Mouse (Mus musculus) T-cell, adult 2 months (primary cell): ENCODE measurements around the gene Zc3hav1.
A peak's percentile ranks its signal among the peaks of the same experiment; 100 is the strongest.
"Not testable (repeated sequence)": the region's sequence is repeated elsewhere in the genome, so short reads cannot be mapped to it uniquely, and the experiment has no call there.

Experiments used
- DNase-seq: peaks from one replicate; pipeline ENCODE4 v3.0.0; 2022; ENCODE audit warnings: low spot score

The Zc3hav1 gene

DNA sequence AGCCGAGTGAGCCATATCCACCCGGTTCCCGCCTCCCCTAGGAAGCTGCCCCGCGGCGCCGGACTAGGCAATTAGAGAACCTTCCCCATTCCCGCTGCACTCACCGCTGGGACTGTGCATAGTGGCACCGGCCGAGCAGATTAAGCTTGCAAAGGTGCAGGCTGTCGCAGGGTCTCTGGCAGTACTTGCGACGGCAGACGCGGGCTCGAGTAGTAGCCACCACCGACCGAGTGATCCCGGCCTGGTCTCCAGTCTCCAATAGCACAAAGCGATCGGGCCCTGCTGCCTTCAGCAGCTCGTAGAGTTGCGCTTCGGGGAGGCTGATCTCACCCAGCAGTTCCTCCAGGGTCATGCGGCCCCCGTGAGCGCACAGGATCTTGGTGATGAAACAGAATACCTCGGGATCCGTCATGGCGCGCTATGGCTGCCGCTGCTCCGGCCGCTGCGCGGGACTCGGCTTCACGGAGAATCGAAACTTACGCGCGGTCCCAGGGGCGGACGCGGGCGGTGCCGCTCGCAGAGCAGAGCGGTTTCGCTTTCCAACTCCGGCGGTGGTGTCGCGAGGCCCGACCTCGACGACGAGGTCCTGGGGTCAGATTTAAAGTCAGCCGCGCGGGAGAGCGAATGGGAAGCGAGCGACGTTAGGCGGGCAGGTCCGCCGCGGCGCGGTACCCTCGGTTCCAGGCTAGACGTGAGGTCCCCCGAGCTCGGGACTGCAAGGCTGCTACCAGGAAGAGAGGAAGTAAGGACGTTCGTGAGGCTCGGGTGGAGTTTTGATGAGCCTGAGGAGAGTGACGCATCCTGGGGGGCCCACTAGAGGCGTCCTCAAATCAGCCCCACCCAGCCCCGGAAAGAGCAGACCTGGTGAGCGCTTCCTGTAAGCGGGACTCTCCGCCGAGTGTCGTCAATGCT is at the start of gene Zc3hav1:
TSS of gene Zc3hav1 (minus strand) at position 793 of the 912 bp plus-strand sequence.
- DNase-seq, result peak; percentile 97

DNA sequence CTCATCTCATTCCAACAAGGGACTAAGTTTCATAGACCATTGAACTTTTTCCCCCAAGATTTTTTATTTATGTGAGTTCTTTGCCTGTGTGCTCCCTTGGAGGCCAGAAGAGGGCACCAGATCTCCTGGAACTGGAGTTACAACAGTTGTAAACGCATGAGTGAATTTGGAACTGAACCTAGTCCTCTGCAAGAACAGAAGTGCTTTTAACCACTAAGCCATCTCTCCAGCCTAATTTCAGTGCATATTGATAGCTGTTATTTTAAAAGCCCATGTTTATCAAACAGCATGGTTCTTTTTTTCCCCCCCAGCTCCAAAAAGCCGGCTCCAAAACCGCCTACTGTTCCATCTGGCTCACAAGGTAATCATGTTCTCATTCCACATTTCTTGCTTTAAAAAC is 35.3 kb upstream of the Zc3hav1 start:
- DNase-seq, result peak; percentile 42

DNA sequence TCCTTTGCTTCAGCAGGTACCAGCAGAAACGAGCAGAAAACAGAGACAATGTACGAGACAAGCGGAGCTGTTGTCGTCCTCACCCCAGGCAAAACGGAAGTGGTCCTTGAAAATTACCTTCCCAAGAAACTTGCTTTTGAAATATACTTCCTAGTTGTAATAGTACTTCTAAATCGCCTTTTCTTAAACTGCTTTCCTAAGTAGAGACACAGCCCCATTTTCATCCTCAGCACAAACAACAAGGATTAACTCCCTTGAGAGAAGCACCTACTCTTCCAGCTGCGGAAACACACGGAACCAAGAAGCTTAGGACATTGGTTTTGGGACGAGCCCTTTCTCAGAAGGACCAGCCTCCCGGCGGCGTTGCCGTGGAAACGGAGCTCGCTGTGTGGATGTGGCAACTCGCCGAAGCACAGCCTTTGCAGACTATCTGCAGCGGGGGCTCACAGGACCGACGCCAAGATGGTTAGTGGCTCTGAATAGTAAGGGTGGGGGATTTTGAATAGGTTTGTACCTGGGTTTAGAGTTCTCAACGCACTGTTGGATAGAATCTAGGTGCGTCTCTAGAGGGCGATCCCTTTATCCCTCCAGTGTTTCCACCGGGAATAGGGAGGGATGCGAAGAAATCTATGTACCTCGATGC is 26.8 kb upstream of the Zc3hav1 start, which contains the start of gene Ttc26:
TSS of gene Ttc26 (plus strand) at position 341 of the 643 bp plus-strand sequence.
- peak; percentile 85 for DNase-seq

DNA sequence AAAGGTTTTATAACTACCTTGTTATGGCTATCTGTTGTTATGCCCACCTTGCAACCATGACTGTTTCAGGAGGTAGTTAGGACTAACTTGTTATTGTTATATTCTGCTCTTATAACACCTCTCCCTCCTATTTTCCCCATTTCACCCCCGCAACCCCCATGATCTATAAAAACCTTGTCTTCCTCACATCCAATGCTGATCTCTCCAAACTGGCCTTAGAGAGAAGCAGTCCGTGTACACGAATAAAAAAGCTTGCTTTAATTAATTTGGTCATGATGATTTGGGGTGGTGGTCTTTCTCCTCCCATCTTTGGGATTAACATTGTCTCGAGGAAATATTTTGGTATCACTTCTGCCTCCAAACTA is 26.3 kb upstream of the Zc3hav1 start:
- DNase-seq, result no peak

DNA sequence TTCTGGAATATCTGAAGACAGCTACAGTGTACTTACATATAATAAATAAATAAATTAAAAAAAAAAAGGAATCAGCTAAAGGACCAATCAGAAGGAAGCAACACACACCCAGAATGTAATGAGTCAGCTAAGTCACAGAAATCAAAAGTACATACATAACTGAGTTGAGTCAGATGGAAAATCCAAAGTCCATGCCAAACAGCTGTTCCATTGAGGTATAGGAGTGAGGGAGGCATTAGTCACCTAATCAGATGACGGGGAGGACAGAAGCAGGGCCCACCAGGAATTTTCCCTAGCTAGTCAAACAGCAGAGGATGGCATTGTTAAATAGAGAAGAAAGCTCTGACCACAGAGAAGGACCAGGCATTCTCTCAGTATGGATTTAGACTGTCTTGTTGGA is 19.9 kb upstream of the Zc3hav1 start:
- no peak for DNase-seq

DNA sequence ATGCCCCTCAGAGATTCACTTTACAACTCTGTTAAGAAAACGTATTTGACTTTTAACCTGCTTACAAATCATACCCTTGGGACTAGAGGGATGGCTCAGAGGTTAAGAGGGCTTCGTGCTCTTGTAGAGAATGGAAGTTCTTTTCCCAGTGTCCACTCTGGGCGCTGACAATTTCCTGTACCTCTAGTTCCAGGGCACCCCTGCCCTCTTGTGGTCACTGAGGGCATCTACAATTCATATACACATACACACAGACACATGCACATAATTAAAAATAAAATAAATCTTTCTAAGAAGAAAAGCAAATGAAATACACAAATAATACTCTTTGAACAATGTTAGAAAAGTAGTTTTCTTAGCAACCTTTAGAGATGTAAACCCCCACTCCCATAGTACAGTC is 15.5 kb upstream of the Zc3hav1 start:
- no peak for DNase-seq

DNA sequence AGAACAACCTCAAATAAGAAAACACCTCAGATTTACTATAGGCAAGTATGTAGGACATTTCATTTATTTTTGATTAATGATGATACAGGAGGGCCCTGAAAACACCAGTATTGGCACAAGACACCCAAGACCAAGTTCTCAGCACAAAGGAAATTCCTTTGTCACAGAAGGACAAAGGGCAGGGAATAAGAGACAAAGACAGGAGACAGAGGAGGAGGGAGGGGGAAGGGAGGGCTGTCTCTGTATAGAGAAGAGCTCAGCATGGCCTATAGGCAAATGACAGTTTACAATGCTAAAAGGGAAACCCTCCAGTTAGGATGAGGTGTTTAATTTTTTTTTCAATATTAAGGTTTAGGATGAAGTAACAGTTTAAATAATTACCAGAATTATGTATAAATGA is 9.7 kb upstream of the Zc3hav1 start:
- DNase-seq, result no peak

DNA sequence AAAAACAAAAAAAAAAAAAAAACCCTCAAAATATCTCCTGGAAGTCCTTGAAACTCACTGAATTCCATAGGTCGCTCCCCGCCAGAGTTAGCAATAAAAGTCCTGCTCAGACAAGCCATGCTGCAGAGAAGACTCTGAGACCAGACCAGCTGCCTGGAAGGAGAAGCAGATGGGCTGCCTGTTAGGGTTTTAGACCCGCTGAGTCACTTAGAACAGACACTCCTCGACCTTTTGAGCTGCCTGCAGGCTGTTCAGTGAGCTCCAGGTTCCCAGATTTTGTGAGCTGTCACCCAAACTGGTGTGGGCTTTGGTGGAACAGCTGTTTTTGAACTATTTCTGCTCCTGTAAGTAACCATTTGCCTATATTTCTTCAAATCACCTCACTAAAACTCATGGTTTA is 9.0 kb upstream of the Zc3hav1 start:
- no peak for DNase-seq

DNA sequence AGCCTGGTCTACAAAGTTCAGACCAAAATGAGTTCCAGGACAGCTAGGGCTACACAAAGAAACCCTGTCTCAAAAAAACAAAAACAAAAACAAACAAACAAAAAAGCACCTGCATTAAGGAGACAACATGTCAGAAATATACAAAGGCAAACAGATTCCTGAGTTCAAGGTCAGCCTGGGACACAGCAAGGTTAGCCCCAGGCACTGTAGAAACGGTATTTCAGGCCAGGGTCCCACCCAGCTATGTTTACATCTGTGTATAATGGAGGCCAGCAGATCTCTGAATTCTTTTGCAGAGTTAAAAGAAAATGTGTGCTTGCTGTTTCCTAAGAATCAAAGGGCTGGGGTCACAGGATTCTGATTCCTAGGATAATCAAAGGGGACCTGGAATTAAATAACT is 7.5 kb upstream of the Zc3hav1 start:
- no peak for DNase-seq

DNA sequence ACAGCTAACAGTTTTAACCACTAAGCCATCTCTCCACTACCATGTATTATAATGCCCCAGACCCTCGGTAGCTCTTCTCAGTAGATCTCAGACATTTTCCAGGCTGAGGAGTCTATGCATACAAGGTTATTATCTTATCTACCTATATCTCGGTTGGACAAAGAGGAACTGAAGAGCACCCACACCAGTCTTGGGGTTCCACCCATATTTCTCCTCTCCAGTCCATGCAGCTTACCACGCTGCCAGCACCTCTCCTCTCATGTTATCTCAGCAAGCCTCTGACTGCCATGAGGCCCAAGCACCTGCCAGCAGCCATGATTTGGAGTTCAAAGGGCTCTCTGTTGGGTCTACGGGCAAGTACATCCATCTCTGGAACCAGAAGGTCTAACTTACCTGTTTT is 6.7 kb upstream of the Zc3hav1 start:
- DNase-seq, result no peak

DNA sequence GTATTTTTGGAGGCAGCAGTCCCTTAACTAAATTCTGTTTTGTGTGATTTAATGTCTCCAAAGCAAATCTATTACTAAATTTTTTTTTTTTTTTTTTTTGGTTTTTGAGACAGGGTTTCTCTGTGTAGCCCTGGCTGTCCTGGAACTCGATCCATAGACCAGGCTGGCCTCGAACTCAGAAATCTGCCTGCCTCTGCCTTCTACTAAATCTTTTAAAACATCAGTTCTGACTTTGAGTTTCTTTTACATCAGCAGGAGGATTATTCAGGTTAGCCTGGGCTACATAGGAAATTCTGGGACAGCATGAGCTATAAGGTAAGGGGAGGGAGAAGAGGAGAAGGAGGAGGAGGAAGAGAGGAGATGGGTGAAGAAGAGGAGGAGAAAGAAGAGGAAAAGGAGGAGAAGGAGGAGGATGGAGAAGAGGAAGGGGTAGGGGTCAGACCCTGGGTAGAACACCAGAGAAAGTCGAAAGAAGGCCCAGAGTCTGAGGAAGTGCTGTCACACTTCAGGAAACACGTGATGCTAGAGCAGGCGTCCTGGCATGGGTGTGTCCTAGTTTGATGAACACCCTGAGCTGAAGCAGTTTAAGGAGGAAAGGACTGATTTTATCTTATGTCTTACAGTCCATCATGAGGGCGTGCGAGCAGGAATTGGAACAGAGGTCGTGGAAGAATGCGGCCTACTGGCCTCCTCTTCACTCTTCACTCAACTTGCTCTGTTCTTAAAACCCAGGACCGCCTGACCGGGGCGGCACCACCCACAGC is 5.5 kb upstream of the Zc3hav1 start:
- peak; percentile 77 for DNase-seq

DNA sequence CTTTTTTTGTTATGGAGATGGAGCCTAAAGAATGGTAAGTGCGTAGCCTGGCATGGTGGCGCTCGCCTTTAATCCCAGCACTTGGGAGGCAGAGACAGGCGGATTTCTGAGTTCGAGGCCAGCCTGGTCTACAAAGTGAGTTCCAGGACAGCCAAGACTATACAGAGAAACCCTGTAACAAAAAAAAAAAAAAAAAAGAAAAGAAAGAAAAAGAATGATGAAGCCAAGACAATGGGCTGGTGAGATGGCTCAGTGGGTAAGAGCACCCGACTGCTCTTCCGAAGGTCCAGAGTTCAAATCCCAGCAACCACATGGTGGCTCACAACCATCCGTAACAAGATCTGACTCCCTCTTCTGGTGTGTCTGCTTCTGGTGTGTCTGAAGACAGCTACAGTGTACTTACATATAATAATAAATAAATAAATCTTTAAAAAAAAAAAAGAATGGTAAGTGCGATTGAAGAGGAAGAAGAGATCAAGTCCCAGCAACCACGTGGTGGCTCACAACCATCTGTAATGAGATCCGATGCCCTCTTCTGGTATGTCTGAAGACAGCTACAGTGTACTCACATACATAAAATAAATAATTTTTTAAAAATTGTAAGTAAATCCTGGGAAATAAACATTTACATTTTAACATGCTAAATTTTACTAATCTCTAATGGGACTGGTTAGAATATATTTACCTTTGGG is 4.8 kb upstream of the Zc3hav1 start:
- not testable (repeated sequence) for DNase-seq

DNA sequence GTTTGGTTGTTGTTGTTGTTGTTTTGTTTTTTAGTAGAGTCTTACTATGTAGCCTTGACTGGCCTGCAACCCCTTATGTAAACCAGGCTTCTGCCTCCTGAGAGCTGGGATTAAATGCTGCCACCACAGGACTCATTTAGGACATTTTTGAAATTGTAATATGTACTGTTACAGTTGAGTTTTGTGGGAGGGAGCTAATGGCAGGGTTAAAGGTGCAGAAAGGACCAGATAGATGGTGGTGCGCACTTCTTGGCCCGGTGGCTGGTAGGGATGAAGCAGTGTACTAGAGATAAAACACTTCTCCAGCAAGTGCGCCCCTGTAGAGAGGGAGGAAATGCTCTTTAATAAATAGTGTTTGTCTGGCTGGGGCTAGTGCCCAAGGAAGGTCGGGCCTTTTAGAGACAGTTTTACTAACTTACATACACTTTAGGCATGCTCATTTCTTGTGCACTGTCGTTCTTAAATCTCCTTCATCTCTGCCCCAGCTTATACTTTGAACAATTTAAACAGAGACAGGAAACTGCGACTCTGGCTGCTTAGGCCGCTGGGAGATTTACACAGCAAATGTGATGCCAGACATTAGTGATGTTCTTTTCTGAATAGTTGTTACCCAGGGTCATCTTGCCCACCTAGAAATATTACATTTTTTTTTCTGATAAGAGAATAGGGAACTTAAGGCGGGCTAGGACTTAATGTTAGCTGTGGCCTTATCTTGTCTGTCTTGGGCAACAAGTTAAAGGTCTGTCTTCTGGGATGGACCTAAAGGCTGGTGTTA is 4.0 kb upstream of the Zc3hav1 start:
- no peak for DNase-seq

DNA sequence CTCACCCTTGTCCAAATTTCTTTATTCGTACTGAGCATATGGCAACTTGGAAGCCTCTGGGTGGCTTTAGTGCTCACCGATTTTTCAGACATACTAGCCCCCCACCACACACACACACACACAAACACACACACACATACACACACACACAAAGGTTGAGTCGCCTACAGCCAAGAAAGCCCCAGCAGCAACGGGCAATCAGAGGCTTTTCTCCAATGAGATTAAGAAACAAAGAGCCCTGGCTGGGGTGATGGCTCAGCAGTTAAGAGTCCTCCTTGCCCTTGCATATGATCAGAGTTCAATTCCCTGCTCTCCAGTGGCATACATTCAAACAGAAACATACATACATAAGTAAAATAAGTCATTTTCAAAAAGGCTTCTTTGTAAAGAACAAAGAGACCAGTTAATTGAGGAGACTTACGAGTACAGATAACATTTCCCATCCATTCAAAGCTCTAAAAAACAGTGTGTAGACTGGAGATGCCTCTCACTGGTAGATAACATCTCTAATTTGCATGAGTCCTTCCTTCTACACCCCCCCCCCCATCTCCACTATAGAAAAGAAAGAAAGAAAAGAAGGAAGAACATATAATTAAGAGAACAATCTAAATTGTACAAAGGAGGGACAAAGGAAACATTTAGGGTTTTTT is 3.3 kb upstream of the Zc3hav1 start:
- DNase-seq, result no peak

DNA sequence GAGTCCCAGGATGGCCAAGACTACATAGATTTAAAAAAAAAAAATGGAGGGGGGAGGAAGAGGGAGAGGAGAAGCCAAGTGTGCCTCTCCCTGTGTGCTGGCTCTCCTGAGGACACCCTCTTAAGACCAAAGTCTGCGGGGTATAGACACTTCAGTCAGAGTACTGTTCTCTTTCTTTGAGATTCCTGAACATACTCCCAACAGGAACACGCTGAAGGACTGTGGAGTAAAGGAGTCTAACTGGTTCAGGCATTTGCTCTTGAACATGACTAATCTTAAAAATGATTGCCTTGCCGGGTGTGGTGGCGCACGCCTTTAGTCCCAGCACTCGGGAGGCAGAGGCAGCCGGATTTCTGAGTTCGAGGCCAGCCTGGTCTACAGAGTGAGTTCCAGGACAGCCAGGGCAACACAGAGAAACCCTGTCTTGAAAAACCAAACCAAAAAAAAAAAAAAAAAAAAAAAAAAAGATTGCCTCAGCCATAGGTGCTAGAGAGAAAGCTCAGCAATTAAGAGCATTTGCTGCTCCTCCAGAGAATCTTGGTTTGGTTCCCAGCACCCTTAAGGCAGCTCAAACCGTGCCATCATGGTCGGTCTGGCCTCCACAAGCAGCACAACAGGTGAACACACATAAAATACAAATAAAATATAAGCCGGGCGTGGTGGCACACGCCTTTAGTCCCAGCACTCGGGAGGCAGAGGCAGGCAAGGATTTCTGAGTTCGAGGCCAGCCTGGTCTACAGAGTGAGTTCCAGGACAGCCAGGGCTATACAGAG is 2.4 kb upstream of the Zc3hav1 start:
- not testable (repeated sequence) for DNase-seq

DNA sequence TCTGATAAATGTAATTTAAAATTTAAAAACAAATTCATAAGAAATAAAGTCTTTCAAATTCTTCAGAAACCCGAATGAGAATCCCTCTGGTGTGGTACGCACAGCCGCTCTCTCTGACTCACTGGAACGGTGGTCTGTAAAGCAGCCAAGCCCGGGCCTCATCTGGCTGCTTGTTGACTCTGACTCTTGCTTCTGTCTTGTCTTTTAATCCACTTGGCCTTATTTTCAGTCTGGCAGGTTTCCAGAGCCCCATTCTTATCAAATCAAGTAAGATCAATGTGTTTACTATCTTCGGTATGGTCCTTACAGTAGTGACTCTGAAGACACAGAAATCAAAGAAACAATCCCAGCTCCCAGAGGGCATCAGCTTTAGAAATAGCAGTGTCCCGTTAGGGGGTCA is 1.5 kb upstream of the Zc3hav1 start:
- no peak for DNase-seq

DNA sequence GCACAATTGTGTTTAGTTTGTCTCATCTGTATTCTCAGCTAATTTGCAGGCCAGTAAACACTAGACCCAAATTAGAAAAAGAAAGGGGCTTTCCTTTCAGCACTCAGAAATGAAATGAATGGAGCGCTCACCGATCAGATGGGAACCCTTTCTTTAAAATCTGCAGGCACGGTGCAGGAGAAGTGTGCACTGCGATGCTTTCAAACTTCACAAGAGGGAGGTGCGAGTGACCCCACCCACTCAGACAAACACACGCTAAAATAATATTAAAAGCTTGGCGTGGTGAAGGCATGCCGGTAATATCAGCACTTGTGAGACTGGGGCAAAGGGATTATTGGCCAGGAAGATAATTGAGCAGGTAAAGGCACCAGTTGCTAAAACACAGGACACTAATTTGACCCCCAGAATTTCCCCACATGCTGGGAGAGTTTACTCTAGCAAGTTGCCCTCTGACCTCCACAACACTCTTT is 986 bp upstream of the Zc3hav1 start:
- no peak for DNase-seq

DNA sequence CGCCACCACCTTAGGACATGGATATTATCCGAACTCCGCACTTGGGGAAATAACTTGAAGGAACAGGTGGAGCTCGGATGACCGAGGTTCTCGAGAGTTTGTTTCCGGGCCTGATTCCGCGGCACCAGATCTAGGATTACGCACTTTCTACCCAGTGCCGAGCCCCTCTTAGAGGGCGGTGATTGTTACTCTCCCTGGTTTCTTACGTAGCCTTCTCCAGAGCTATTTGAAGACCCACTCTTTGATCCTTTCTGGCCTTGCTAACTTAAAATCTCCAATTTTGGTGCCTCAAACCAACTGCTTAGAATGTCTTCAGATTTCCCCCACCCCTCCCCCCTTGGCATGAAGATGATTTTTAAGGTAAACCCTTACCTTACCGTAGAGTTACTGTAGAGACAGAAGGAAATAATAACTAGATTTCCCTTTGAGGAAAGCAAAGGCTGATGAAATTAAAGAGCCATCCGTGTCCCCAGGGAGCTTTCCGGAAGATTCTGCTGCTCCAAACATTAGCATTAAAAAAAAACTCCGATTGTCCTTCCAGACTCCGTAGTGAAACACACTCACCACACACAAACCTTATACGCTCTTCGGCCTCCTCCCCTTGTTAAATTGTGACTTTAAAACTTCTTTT is 435 bp upstream of the Zc3hav1 start:
- no peak for DNase-seq

DNA sequence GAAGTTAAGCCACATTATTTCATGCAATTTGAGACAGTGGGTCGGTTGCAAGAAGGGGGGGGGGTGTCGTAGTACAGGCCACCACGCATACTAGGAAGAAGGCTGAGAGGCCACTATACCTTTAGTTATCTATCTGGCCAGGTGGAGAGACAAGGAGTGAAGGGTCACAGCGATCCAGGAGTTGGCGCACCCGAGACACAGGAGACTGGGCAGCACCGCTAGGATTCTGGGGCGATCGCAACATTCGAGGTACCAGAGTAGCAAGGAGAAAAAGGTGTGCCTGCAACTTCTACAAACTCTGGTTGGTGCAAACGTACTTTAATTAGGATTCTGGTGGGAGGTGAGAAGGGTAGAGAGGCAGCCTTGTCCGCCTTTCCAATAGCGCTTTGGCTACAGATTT is 1.2 kb downstream of the Zc3hav1 start:
- DNase-seq, result no peak
